Mouse (Mus musculus): Measurements from ENCODE around the gene Zfp160. TPM values are rescaled to one million over a fixed set of nuclear protein-coding genes. Genes with fewer than 3 reads are reported as not detected.
"Not testable (repeated sequence)": the region's sequence is repeated elsewhere in the genome, so short reads cannot be mapped to it uniquely, and the experiment has no call there.

The Zfp160 gene
- polyA plus RNA-seq, 1 experiment from 2014 or later = 18.5 TPM

GRCm38 (mm10) chr17:21053267-21053666 lies 44.6 kb downstream of the Zfp160 start:
- ATAC-seq (ENCODE audit: low FRiP score) = no peak
- Histone ChIP-seq H3K27ac (no peak overlapping the region), H3K4me3 (no peak overlapping the region), H3K36me3 (no peaks in the 10 kb centered on the region), H3K27me3 (no peaks in the 10 kb centered on the region), H3K4me1 (replicated peaks) (no peaks in the 10 kb centered on the region), H3K9ac (no peak overlapping the region), H3K4me2 (no peak overlapping the region), H3K9me3 (no peaks in the 10 kb centered on the region)
- WGBS = 86% methylated on average over 2 of the region's 2 CpGs

DNA sequence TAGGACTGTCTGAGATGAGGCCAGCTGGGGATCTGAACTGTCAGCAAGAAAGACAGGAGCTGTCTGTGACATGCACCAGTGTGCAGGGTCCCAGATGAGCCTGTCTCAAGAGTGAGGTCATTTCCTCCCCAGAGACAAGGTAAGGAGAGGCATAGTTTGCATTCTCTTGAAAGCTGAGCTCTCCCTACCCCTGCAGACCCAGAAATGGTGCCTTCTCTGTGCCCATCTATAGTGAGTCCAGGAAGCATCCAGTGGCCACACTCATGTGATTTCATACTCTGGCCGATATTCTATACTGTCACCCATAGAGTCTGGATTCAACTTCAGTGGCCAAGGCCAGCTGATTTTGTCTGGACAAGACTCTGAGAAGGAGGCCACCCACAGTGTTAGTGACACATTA lies 46.4 kb downstream of the Zfp160 start:
- H3K36me3 ChIP-seq; H3K9ac ChIP-seq; ATAC-seq (ENCODE audit: low FRiP score): not testable (repeated sequence)

DNA sequence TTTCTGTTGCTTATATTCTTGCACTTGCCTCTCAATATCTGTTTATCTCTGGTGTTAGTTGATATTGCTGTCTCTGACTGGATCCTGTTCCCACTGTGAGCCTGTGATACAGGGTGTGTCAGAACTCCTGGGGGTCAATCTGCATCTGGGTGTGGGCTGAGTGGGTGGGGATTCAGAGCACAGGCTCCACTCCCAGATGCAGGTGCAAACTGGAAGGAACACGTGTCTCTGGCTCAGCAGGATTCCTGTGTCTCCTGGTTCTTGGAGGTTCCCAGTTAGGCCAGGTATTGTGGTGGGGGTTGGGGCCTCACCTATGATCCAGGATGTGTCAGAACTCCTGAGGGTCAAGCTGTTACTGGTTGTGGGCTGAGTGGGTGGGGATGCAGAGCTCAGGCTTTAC lies 56.8 kb downstream of the Zfp160 start:
- Histone ChIP-seq H3K36me3 (no peaks in the 10 kb centered on the region), H3K27me3 (no peaks in the 10 kb centered on the region), H3K9ac (no peak overlapping the region), H3K4me3 (no peak overlapping the region), H3K9me3 (0 out of 2 replicates have a peak, but pooled peaks cover 4% of the 10 kb centered on the region), H3K27ac (no peak overlapping the region), H3K4me2 (no peak overlapping the region), H3K4me1 (replicated peaks) (no peaks in the 10 kb centered on the region)
- whole genome bisulfite sequencing = 22% methylated on average over 1 of the region's 1 CpGs
- ATAC-seq (ENCODE audit: low FRiP score) = no peak

More for the DNA sequence above, 46.4 kb downstream of the Zfp160 start:
- H3K4me2 ChIP-seq; H3K9me3 ChIP-seq; H3K4me1 ChIP-seq (replicated peaks); H3K27ac ChIP-seq; H3K4me3 ChIP-seq; H3K27me3 ChIP-seq: not testable (repeated sequence)
- 97% methylated on average over 1 of the region's 1 CpGs for WGBS

DNA sequence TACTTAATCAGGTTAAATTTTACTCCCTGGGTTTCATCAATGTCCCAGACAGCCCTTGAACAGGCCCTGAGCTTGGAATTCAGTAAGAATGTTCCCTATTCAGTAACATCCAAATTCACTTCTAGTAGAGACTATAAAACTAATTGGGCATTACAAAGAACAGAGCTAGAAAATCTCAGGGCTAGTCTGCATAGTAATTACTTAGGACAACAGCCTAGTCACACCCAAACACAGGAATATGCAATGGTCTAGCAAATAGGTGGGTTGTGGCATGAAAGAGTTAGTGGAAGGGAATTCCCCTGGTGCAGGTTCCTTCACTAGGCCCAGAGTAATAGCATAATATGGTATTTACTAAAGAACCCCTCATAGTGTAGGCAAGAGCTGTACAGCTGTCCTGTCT lies 58.3 kb downstream of the Zfp160 start:
- H3K27ac ChIP-seq = no peak overlapping the region
- H3K4me2 ChIP-seq = no peak overlapping the region
- no peak overlapping the region for H3K4me3 ChIP-seq
- no peaks in the 10 kb centered on the region for H3K4me1 ChIP-seq (replicated peaks)
- peaks cover 8% of the 10 kb centered on the region; the same call in 1 of the 2 replicates for H3K9me3 ChIP-seq
- H3K27me3 ChIP-seq = no peaks in the 10 kb centered on the region
- H3K9ac ChIP-seq = no peak overlapping the region
- no peak for ATAC-seq (ENCODE audit: low FRiP score)
- H3K36me3 ChIP-seq = no peaks in the 10 kb centered on the region

- WGBS = no CpG with 5 or more reads among the region's 3 CpGs
- not testable (repeated sequence) for H3K36me3 ChIP-seq; ATAC-seq (ENCODE audit: low FRiP score); H3K27ac ChIP-seq; H3K4me3 ChIP-seq; H3K27me3 ChIP-seq; H3K9ac ChIP-seq; H3K4me1 ChIP-seq (replicated peaks); H3K4me2 ChIP-seq
- peaks cover 15% of the 10 kb centered on the region; the same call in 1 of the 2 replicates for H3K9me3 ChIP-seq
Observed at GRCm38 (mm10) chr17:21069443-21069842, 60.7 kb downstream of the Zfp160 start.

DNA sequence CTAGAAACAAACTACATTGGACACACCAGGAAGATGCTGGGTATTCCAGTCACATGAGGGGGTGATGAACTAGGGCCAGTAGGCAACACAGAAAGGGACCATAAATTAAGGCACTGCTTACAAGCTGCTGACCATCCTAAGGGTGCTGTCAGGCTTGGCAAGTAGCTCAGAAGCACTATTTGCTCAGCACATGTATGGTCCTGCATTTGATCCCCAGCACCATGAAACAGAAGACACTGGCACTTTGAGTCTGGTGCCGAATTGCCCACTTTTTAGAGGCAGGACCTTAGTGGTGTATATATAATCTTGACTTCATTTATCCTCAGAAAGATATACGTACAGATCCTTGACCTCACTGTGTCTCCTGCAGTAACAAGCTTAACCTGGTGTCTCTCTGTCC lies 62.3 kb downstream of the Zfp160 start:
- H3K9ac ChIP-seq; H3K27me3 ChIP-seq; H3K36me3 ChIP-seq; H3K4me1 ChIP-seq (replicated peaks); H3K4me2 ChIP-seq; ATAC-seq (ENCODE audit: low FRiP score); H3K4me3 ChIP-seq; H3K27ac ChIP-seq: not testable (repeated sequence)
- 76% methylated on average over 2 of the region's 2 CpGs for WGBS
- H3K9me3 ChIP-seq = peaks cover 15% of the 10 kb centered on the region; the same call in 1 of the 2 replicates

Other genes with a start within 250 kb of the Zfp160 start
- not detected in 2 replicates for gene Vmn1r228, start 222.7 kb upstream of the Zfp160 start, polyA plus RNA-seq (2015; fragmentation: Nextera tagmentation; extraction: Ambion mirVana)
- gene Vmn1r229, start 197.3 kb upstream of the Zfp160 start, polyA plus RNA-seq (2015; fragmentation: Nextera tagmentation; extraction: Ambion mirVana) = 0.03 TPM in 1 of 2 replicates, not detected in the other
- gene Vmn1r230, start 168.5 kb upstream of the Zfp160 start, polyA plus RNA-seq (2015; fragmentation: Nextera tagmentation; extraction: Ambion mirVana) = not detected in 2 replicates
- not detected in 2 replicates for gene Vmn1r231, start 103.8 kb upstream of the Zfp160 start, polyA plus RNA-seq (2015; fragmentation: Nextera tagmentation; extraction: Ambion mirVana)
- not detected in 2 replicates for gene Vmn1r232, start 89.2 kb upstream of the Zfp160 start, polyA plus RNA-seq (2015; fragmentation: Nextera tagmentation; extraction: Ambion mirVana)
- gene Ppp2r1a, start 63.6 kb upstream of the Zfp160 start, polyA plus RNA-seq (2015; fragmentation: Nextera tagmentation; extraction: Ambion mirVana) = 657 and 690 TPM in 2 replicates
- not detected in 2 replicates for gene Vmn1r233, start 12.4 kb upstream of the Zfp160 start, polyA plus RNA-seq (2015; fragmentation: Nextera tagmentation; extraction: Ambion mirVana)
- not detected in 2 replicates for gene Vmn1r234, start 217.2 kb downstream of the Zfp160 start, polyA plus RNA-seq (2015; fragmentation: Nextera tagmentation; extraction: Ambion mirVana)
- not detected in 2 replicates for gene Vmn1r235, start 247.5 kb downstream of the Zfp160 start, polyA plus RNA-seq (2015; fragmentation: Nextera tagmentation; extraction: Ambion mirVana)